Mouse (Mus musculus): ENCODE measurements around the gene Dleu7.

Dleu7 gene

GRCm38 (mm10) chr14:62291406-62291987 is 1.4 kb downstream of the Dleu7 start:
- DNase-seq (ENCODE audit: extremely low read depth, insufficient read length, low spot score) = no peak

- DNase-seq (ENCODE audit: extremely low read depth, insufficient read length, low spot score) = no peak
Measured at GRCm38 (mm10) chr14:62288731-62289130, 4.1 kb downstream of the Dleu7 start.

GRCm38 (mm10) chr14:62282974-62283373 is 9.9 kb downstream of the Dleu7 start:
- no peak for DNase-seq (ENCODE audit: extremely low read depth, insufficient read length, low spot score)

GRCm38 (mm10) chr14:62273604-62274003 is 19.2 kb downstream of the Dleu7 start:
- DNase-seq (ENCODE audit: extremely low read depth, insufficient read length, low spot score) = no peak

GRCm38 (mm10) chr14:62270698-62271396 is 22.0 kb downstream of the Dleu7 start:
- no peak for DNase-seq (ENCODE audit: extremely low read depth, insufficient read length, low spot score)

GRCm38 (mm10) chr14:62258978-62259536 is 33.8 kb downstream of the Dleu7 start:
- no peak for DNase-seq (ENCODE audit: extremely low read depth, insufficient read length, low spot score)

GRCm38 (mm10) chr14:62258125-62258524 is 34.7 kb downstream of the Dleu7 start:
- no peak for DNase-seq (ENCODE audit: extremely low read depth, insufficient read length, low spot score)

GRCm38 (mm10) chr14:62256066-62256465 is 36.8 kb downstream of the Dleu7 start:
- no peak for DNase-seq (ENCODE audit: extremely low read depth, insufficient read length, low spot score)

GRCm38 (mm10) chr14:62254371-62254770 is 38.5 kb downstream of the Dleu7 start:
- no peak for DNase-seq (ENCODE audit: extremely low read depth, insufficient read length, low spot score)

GRCm38 (mm10) chr14:62251999-62252398 is 40.8 kb downstream of the Dleu7 start:
- DNase-seq (ENCODE audit: extremely low read depth, insufficient read length, low spot score) = peak; percentile 10

GRCm38 (mm10) chr14:62250046-62250445 is 42.8 kb downstream of the Dleu7 start:
- no peak for DNase-seq (ENCODE audit: extremely low read depth, insufficient read length, low spot score)

GRCm38 (mm10) chr14:62249251-62249650 is 43.6 kb downstream of the Dleu7 start:
- no peak for DNase-seq (ENCODE audit: extremely low read depth, insufficient read length, low spot score)

GRCm38 (mm10) chr14:62248796-62249195 is 44.1 kb downstream of the Dleu7 start:
- peak; percentile 6 for DNase-seq (ENCODE audit: extremely low read depth, insufficient read length, low spot score)

- no peak for DNase-seq (ENCODE audit: extremely low read depth, insufficient read length, low spot score)
Measured at GRCm38 (mm10) chr14:62248345-62248744, 44.5 kb downstream of the Dleu7 start.

GRCm38 (mm10) chr14:62245557-62245956 is 47.3 kb downstream of the Dleu7 start:
- no peak for DNase-seq (ENCODE audit: extremely low read depth, insufficient read length, low spot score)

- DNase-seq (ENCODE audit: extremely low read depth, insufficient read length, low spot score) = no peak
Measured at GRCm38 (mm10) chr14:62243530-62243929, 49.3 kb downstream of the Dleu7 start.

- no peak for DNase-seq (ENCODE audit: extremely low read depth, insufficient read length, low spot score)
Measured at GRCm38 (mm10) chr14:62235969-62236368, 56.9 kb downstream of the Dleu7 start.

GRCm38 (mm10) chr14:62235214-62235613 is 57.6 kb downstream of the Dleu7 start:
- DNase-seq (ENCODE audit: extremely low read depth, insufficient read length, low spot score) = no peak

GRCm38 (mm10) chr14:62230968-62231367 is 61.9 kb downstream of the Dleu7 start:
- no peak for DNase-seq (ENCODE audit: extremely low read depth, insufficient read length, low spot score)

GRCm38 (mm10) chr14:62227101-62227500 is 65.7 kb downstream of the Dleu7 start:
- no peak for DNase-seq (ENCODE audit: extremely low read depth, insufficient read length, low spot score)

GRCm38 (mm10) chr14:62226576-62227047 is 66.2 kb downstream of the Dleu7 start:
- DNase-seq (ENCODE audit: extremely low read depth, insufficient read length, low spot score) = no peak
